Mouse (Mus musculus) embryonic facial prominence, embryonic 15.5 days (tissue): ENCODE data around the gene Havcr2. TPM values are rescaled to one million over a fixed set of nuclear protein-coding genes. Genes with fewer than 3 reads are reported as not detected.

Source experiments
- ATAC-seq: fragments of 200-750 bp; cut with Nextera tagmentation; 2 replicates; pipeline ENCODE4 v1.8.0; 2017; ENCODE audit warnings: low read depth, moderate TSS enrichment; ENCODE audit not compliant: insufficient number of reproducible peaks, low FRiP score, low TSS enrichment
- H3K27ac ChIP-seq: fragments of 300-500 bp; sonication (generic); replicated peaks from 2 replicates; pipeline ENCODE4 v1.5.1; 2015; ENCODE audit warnings: mild to moderate bottlenecking, inconsistent platforms
- H3K27me3 ChIP-seq: fragments of 300-500 bp; sonication (generic); 2 replicates; pipeline ENCODE4 v1.6.1; 2015; ENCODE audit warnings: inconsistent platforms
- H3K36me3 ChIP-seq: fragments of 300-500 bp; sonication (generic); 2 replicates; pipeline ENCODE4 v1.6.1; 2015; ENCODE audit warnings: mild to moderate bottlenecking, inconsistent platforms
- H3K4me1 ChIP-seq: fragments of 300-500 bp; sonication (generic); 2 replicates; pipeline ENCODE4 v1.6.1; 2015; ENCODE audit warnings: inconsistent platforms
- H3K4me2 ChIP-seq: fragments of 300-500 bp; sonication (generic); replicated peaks from 2 replicates; pipeline ENCODE4 v1.6.1; 2015; ENCODE audit warnings: mild to moderate bottlenecking, inconsistent platforms
- H3K4me3 ChIP-seq: fragments of 300-500 bp; sonication (generic); replicated peaks from 2 replicates; pipeline ENCODE4 v1.5.1; 2015; ENCODE audit warnings: mild to moderate bottlenecking, inconsistent platforms
- H3K9ac ChIP-seq: fragments of 300-500 bp; sonication (generic); 2 replicates; pipeline ENCODE4 v1.6.1; 2015; ENCODE audit warnings: inconsistent platforms
- H3K9me3 ChIP-seq: fragments of 300-500 bp; sonication (generic); replicated peaks from 2 replicates; pipeline ENCODE4 v1.6.1; 2016; ENCODE audit warnings: inconsistent platforms
- WGBS: fragments of 180-500 bp; shearing (Covaris S2); methylation state at CpG from one replicate; pipeline ENCODE4 v1.1.7; 2015; 5-methylcytosine and 5-hydroxymethylcytosine counted together
- polyA plus RNA-seq: library from polyadenylated mRNA; unstranded; fragments of >200 nt; fragmentation: Nextera tagmentation; extraction: Ambion mirVana; gene quantifications from 2 replicates; pipeline ENCODE4 v1.2.1, GENCODE M21; 2015

The Havcr2 gene
- polyA plus RNA-seq, 1 experiment from 2014 or later, result 0.21 TPM

GRCm38 (mm10) chr11:46523912-46524311 lies 69.2 kb downstream of the Havcr2 start, which contains the start of gene Gm12169:
Gm12169 (plus strand) TSS chr11:46524212.
- Histone ChIP-seq H3K27ac (no peak within 1 kb of the TSS), H3K9me3 (no peaks in the 10 kb centered on the region), H3K4me3 (no peak within 1 kb of the TSS), H3K4me2 (no peak within 1 kb of the TSS), H3K36me3 (no peaks in the 10 kb centered on the region), H3K27me3 (no peaks in the 10 kb centered on the region), H3K9ac (no peak within 1 kb of the TSS), H3K4me1 (no peaks in the 10 kb centered on the region)
- 86% methylated on average over 2 of the region's 2 CpGs for WGBS
- ATAC-seq, result no peak

GRCm38 (mm10) chr11:46530149-46530548 lies 75.4 kb downstream of the Havcr2 start:
- no peaks in the 10 kb centered on the region for H3K36me3 ChIP-seq
- 64% methylated on average over 4 of the region's 4 CpGs for WGBS
- H3K9me3 ChIP-seq, result no peaks in the 10 kb centered on the region
- no peak for ATAC-seq
- no peaks in the 10 kb centered on the region for H3K4me1 ChIP-seq
- H3K27me3 ChIP-seq, result no peaks in the 10 kb centered on the region
- no peak overlapping the region for H3K4me3 ChIP-seq
- no peak overlapping the region for H3K27ac ChIP-seq
- no peak overlapping the region for H3K4me2 ChIP-seq
- no peak overlapping the region for H3K9ac ChIP-seq

Other genes with a start within 250 kb of the Havcr2 start
- 2.9 and 3.4 TPM in 2 replicates for gene Fndc9, start 219.4 kb upstream of the Havcr2 start, polyA plus RNA-seq
- 10.8 and 14.2 TPM in 2 replicates for gene Cyfip2, start 142.1 kb upstream of the Havcr2 start, polyA plus RNA-seq
- 0.21 and 0.33 TPM in 2 replicates for gene Itk, start 65.4 kb upstream of the Havcr2 start, polyA plus RNA-seq
- gene Fam71b, start 58.4 kb upstream of the Havcr2 start, polyA plus RNA-seq, result not detected in 2 replicates
- 68.6 and 69.4 TPM in 2 replicates for gene Med7, start 18.0 kb upstream of the Havcr2 start, polyA plus RNA-seq
- gene Gm12169, start 69.3 kb downstream of the Havcr2 start, polyA plus RNA-seq, result not detected in 2 replicates
- not detected in 2 replicates for gene BC053393, start 116.6 kb downstream of the Havcr2 start, polyA plus RNA-seq
- not detected in 2 replicates for gene Dppa1, start 174.3 kb downstream of the Havcr2 start, polyA plus RNA-seq